Mouse (Mus musculus) gonadal fat pad, adult 2 months (tissue): ENCODE results near the gene Carnmt1. TPM values are rescaled to one million over a fixed set of nuclear protein-coding genes. Genes with fewer than 3 reads are reported as not detected.
A peak's percentile ranks its signal among the peaks of the same experiment; 100 is the strongest.

Experiments
- DNase-seq: peaks from one replicate; pipeline ENCODE4 v3.0.0-alpha.2; 2012; ENCODE audit warnings: low read depth
- polyA plus RNA-seq: library from polyadenylated mRNA; depleted of rRNA; stranded (reverse); fragments of >200 nt; gene quantifications from 2 replicates; pipeline ENCODE4 v1.2.3, GENCODE M21; 2012; rRNA removed

Carnmt1 gene
- polyA plus RNA-seq = 7.6 and 9.4 TPM in 2 replicates

DNA sequence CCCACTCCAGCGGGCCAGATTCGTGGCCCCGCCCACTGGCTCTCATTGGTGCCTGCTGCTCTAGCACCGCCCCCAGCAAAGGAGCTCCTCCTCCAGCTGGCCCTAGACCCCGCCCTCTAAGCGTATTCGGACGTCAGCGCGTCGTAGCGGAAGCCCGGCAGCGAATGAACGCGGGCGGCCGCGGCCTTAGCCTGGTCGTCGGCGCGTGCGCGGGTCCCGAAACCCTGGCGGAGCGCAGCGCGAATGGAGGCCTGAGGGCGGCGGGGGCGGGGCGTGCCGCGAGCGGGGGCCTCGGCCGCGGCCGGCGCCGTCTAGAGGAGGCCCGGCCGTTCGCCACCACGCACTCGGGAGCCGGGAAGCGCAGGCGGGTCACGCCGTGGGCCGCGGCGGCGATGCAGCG, at the start of gene Carnmt1:
Gene Carnmt1 (plus strand): TSS at position 157 of the 400 bp plus-strand sequence.
- peak; percentile 70 for DNase-seq

DNA sequence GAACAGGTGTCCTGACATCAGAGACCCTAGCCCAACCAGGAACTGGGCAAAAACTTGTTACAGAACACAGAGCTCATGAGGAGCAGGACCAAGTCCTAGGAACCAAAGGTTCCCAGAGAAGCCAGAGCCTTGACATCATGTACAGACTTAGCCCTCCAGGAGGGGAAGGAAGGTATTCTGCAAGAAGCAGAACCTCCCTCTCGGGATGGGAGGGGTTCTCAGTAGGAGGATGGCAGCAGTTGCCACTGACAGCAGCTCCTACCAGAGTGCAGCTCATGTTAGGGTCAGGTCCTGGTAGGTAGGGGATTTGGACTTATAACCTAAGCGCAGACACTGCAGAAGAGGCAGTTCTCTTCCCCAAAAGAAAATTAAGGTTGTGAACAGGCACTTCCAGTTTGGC, 46.7 kb upstream of the Carnmt1 start:
- DNase-seq = no peak

DNA sequence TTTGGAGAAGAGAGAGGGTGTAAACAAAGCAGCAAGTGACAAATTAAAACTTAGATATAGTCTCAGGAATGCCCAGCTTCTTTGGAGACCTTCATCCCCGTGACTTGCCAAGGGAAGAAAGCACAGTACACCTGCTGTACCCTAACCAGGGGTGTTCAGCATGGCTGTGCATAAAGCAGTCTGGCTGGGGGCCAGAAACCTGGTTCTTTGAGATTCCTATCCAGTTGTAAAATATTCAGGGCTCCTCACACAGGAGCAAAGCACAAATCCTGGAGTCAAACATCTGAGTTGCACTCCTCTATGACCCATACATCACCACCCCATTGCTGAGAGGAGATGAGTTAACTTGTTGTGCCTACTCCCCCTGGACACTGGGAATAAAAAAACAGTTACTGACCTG, 41.0 kb upstream of the Carnmt1 start:
- no peak for DNase-seq

DNA sequence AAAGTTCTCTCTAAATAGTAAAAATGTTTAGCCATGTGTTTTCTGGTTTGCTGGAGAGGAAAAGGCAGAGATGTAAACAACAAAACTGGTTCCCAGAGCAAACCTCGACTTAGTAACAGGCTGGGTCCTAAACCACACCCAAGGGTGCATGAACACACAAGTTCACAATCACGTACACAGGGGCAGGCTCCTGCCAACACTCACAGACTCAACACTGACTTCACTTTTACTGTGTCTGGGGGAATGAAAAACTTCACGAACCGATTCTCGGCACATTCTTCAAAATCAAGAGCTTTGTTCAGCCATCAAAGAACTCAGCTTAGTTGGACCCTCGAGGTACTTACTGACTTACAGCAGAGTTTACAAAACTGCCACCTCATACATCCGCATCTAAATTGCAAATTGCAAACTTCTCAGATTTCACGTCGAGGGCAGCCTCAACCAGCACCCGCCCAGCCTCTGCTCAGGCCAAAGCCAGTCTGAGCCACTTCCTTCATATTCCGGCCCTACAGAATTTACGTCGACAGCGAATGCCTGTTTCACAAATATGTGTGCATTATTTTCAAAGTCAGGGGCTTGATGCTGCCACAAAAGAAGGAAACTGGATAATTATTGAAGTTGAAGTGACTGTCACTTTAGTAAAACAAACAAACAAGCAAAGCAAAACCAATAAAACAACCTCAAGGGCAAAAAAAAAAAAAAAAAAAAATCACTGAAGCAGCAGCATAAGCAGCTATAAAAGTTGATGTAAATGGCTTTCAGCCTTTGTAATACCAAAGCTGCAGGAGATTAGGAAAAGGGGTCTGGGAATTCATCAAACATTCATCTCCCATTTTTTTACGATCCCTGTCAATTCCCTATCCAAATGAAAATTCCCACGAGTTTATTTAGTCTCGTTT, 40.1 kb upstream of the Carnmt1 start:
- no peak for DNase-seq

DNA sequence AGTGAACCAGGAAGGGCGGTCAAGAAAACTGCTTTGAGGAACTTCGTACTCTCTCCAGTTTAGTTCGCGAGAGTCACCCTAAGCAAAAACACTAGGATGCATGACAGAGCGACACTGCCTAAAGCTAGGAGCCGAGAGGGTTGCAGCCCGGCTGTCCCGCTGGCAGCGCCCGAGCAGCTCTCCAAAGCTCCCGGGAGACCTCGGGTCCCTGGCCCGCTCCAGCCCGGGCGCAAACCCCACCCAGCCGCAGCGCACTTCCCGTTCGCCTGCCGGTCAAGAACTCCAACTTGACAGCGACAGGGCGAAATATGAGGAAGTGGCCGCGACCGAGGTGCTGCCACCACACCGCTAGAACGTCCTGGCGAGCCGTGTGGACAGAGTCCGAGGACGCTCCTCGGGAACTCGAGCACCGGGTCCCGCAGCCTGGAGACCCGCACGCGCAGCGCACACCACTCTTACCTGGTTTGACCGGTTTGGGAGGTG, 39.4 kb upstream of the Carnmt1 start:
- DNase-seq = no peak

DNA sequence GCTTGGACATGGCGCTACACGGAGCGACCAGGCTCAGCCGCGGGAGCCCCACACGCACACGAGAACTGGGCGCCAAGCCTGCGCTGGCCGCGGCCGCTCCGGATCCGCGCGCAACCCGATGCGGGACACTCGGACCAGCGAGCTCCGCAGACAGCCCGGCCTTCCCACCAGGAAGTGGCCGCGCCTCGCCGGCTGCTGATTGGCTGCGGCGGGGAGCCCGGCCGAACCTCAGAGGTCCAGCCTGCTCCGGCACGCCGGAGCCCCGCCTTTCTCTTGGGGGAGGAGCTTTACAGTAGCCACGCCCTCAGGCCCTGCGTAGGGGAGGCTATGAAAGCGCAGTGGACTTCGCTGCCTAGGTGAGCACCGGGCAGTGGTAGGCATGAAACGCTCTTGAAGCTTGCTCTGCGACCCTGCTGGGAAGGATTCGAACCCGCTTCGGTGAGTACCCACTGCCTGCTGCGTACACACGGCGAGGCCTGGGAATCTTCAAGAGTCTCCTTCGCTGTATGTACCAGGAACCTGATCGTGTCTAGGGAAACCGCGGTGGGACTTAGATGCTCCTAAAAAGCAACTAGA, 38.8 kb upstream of the Carnmt1 start, which contains the start of the genes Ostf1 and Nmrk1:
Gene Ostf1 (minus strand): TSS at position 180 of the 576 bp plus-strand sequence.
Gene Nmrk1 (plus strand): TSS at position 307 of the 576 bp plus-strand sequence.
- peak; percentile 52 for DNase-seq

DNA sequence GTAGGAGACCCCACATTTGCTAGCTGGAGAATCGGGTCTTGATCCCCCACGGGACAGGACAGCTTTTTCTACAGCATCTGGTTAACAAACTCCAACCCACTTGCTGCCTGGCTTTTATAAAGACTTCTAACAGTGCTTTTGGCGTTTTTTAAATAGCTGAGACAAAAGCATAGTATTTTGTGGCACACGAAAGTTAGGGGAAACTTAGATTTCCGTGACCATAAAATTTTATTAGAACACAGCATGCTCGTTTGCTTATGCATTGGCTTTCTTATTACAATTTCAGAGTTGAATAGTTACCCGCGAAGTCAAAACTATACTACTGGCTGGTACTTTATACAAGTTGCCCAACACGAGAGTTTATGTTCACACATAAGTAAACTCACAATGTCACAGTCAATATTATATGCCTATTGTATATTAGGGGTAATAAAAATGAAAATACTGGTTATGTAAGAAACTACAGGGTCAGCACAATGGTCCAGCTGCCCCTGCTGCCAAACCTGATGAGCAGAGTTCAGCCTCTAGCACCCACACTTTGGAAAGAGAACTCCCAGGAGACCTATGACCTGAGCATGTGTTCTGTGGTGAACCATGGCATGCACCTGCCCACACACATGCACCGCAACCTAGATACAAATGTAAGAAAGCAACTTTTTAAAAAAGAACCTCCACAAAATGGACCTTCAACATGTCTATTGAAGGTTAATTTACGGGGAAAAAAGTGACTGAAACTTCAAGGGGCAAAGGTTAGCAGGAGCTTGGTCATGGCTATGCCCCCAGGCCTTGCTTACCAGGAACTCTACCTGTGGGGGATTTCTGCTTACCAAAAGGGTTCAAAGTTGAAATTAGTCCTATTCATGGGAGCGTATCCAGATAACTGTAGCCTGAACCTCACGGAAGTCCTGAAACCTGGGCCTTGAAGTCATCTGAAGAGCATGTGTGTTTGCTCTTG, 38.1 kb upstream of the Carnmt1 start:
- no peak for DNase-seq

DNA sequence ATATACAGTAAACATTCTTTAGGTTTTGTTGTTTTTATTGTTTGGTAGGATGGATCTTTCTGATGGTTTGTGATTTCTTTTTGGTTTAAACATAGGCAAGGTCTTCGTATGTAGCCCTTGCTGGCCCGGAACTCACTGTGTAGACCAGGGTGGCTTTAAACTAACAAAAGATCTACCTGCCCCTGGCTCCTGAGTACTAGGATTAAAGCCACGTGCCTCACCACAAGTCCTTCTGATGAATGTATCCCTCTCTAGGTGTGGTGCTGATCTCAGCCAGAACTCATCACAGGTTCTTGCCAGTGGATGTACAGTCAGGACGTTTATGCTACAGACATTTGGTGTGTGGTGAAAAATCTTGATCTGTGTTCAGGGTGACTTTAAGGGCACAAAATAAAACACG, 32.6 kb upstream of the Carnmt1 start:
- DNase-seq = no peak

DNA sequence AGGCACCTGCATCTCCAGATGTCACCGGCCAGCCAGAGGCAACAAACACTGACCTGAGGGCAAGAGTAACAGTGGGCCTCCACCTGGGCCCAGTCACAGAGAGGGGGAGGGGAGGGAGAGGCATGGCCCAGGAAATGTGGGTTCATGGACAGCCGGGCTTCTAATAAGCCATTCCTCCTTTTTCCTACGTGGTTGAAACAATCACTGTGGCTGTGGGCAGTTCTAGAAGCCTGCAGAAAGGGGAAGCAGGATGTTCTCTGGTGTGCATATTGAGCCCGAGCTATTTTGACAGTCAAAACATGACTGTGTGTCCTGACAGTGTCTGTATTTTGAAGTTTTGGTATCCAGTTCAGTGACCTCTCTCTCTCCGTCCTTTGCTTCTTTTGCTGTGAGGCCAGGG, 31.6 kb upstream of the Carnmt1 start:
- no peak for DNase-seq

DNA sequence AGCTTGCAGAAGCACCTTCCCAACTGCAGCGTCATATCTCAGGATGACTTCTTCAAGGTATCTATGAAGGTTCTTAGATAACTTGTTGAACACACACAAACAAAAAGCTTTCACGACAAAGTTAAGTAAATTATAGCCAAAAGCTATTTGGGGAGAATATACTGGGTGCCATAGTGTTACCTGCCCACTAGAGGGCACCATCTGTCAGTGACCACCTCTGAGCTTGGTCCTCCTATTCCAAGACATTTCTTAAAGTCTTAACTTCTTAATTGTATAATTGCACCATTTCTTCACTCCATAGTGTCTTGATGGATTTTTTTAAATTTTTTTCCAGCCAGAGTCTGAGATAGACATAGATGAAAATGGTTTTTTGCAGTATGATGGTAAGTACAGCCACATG, 31.0 kb upstream of the Carnmt1 start:
- DNase-seq = no peak

DNA sequence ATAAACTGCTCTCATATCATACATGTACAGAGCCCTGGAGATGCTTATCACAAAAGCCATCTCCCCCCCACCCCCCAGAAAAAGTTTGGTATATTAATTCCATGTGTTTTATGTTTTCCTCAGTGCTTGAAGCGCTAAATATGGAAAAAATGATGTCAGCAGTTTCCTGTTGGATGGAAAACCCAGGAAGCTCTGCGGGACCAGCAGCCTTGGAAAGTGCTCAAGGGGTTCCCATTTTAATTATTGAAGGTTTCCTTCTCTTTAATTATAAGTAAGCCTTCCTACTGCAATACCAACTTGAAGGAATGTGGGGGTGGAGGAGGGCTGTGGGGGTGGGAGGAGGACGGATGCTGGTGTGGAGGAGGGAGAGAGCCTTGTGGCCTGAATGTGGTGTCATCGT, 29.6 kb upstream of the Carnmt1 start:
- no peak for DNase-seq

DNA sequence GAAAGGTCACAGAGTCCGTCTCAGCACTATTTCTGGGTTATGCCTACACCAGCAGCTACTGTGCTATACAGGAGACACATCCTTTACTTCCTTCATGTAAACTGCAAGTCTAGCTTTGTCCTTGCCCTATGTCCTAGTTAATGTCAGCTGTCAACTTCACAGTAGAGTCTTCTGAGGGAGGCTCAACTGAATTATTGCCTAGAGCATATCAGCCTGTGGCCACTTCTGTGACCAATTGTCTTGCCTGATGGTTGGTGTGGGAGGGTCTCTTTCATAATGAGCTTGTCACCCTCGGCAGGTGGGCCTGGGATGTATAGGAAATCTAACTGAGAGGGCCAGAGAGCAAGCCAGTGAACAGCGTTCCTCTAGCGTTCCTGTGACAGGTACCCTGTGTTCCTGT, 27.2 kb upstream of the Carnmt1 start:
- DNase-seq = no peak

DNA sequence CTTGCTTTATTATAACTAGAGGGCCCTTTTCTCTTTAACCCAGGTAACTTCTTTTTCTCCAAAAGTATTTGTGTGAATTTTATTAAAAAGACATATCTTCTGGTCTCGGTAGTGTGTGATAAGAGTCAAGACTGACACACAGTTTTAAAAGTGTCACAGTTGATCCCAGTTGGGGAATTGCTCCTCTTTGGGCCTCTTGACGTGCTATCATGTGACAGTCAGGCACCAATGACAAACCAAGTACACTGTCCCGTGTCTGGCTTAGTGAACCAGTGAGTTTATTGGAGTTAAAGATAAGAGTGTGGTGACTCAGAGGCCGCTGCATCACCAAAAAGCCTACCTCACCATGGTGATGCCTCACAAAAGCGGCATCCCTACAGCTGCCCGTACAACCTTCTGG, 26.5 kb upstream of the Carnmt1 start:
- DNase-seq = no peak

DNA sequence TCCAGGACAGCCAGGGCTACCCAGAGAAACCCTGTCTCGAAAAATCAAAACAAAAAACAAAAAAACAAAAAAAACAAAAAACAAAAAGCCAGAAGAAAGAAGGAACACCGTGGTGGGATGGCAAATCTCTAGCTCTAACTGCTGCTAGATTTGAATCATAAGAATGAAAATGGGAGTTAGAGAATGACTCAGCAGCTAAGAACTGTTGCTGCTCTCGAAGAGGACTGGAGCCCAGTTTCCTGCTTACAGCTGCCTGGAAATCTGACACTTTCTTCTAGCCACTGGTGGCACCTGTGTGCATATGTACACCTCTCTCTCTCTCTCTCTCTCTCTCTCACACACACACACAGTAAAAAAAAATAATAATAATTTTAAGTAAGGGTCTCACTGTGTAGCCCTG, 24.2 kb upstream of the Carnmt1 start:
- DNase-seq = no peak

DNA sequence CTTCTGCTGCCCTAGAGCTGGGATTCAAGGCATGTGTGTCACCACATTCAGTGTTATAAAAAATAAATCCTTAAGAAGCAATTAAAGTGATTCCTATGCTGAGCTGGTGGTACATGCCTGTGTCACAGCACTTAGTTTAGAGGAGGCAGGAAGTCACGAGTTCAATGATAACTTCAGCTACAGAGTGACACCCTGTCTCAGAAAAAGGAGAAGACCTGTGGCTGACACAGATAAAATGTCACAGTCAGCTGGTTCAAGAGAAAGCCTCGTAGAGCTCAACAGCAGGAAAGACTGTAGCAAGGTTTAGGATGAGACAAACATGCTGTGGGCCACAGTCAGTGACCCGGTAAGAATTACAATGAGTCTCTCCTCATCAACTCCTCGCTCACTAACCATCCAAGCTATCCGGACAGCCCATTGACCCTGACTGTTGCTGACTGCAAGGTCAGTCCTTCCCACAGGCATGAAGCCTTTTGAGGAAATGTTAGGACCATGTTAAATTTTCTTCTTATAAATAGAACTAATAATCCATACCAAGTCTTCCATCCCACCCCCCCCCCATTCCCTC, 23.6 kb upstream of the Carnmt1 start:
- no peak for DNase-seq

DNA sequence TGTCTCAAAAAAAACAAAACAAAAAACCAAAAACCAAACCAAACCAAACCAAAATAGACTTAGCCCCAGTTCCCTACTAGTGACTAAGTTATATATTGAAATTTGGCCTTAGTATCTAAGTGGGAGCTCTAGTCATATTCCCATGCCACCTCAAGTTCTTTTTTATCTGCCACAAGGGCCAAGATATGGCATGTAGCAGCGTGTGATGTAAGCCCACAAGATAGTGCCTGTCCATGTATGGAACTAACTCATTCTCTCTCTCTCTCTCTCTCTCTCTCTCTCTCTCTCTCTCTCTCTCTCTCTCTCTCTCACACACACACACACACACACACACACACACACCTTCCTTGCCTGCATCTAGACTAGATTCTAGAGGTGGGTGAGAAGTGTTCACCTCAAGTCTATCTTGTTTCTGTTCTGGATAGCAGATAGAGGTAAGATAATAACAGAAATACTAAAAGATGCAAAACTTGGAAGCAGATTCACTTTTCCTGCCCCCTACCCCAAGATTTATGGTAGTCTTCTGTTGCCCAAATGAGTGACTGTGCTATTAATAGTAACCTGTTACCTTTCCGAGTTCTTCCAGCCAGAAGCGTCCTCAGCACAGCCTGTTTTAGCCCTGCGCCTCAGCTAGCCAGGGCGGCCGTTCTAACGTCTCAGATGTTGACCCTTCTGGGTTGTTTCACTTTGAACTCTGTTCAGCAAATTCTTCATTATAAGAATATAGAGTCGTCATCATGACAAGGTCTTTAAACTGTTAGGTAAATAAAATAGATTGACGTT, 22.6 kb upstream of the Carnmt1 start:
- DNase-seq = no peak

DNA sequence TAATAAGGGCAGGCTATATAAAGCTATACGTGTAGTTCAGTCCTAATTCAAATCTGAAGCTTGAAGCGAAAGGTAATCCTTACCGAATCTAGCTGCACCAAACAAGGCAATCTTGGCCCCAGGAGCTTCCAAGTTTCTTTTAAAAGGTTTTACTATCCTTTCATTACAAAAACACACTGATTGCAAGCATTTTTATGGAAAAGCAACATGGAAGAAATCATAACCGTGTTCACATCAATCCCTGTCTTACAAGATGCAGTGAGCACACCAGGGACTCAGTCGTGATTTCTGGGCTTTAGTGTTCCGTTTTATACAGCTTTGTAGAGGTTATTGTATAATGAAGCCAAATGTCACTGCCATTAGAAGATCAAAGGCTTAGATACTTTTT, 22.0 kb upstream of the Carnmt1 start:
- no peak for DNase-seq

DNA sequence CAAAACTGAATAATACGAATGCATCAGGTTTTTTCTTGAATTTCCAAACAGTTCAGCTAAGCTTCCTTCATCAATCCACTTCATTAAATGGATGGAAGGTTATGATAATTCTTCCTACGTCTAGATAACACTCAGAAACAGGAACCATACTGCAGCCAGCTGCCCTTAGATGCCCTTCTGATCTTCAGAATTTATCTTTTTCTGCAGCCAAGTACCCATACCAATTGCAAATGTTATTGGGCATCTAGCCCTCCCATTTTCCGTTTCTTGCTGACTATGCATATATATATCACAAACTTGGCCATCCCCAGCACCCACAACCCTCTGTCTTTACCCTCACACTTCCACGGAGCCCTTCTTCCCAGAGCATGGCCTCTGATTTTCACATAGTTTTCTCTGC, 20.6 kb upstream of the Carnmt1 start:
- no peak for DNase-seq

DNA sequence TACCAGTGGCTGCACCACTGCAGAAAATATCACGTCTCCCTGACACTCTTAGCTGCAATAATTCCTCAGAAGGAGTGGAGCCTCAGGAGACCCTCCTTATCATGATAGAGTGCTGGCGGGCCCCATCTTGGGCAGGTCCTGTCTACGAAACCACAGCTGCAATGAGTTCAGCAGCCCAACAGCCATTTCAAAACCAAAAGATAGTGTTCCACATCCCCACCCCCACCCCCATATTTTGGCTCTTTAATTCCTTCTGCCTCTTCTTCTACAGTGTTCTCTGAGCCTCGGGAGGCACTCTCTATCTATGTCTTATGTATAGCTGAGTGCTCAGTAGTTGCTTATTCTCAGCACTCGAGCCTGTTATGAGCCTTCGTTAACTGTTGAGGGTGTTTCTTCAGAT, 20.1 kb upstream of the Carnmt1 start:
- no peak for DNase-seq

DNA sequence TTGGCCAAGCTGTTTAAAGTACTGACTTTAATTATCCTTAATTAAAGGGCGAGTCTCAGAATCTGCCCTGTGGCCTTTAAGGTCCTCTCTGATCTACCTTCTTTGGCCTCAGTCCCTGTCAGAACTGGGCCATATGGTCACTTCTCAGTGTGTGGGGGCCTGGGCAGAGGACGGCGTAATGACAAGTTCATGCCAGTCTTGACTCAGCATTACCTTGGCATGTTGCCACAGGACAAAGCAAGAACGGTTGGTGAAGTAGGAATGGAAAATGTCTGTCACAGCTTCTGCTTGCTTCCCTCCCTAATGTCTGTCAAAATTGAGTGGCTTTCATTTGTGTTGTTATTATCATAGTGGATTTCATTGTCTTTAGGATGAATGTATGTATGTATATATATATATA, 18.0 kb upstream of the Carnmt1 start:
- DNase-seq = no peak

DNA sequence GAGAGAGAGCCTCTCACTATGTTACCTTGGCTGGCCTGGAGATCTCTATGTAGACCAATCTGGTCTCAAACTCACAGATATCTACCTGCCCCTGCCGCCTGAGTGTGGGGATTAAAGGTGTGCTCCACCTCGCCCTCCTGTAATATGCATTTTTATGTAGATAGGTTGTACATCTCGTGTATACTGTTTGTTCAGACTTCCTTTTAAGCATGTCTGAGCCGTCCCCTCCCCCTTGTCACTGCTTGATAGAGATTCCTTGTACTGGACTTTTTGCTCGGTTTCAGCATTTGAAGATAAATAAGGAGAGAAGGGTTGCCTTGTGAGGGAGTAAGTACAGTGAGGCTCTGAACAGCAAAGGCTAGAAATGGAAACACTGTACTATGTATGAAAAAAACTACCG, 17.5 kb upstream of the Carnmt1 start:
- DNase-seq = no peak
